Comparison of ENCODE assay signal across 8 mouse cellular contexts in the genomic region with DNA sequence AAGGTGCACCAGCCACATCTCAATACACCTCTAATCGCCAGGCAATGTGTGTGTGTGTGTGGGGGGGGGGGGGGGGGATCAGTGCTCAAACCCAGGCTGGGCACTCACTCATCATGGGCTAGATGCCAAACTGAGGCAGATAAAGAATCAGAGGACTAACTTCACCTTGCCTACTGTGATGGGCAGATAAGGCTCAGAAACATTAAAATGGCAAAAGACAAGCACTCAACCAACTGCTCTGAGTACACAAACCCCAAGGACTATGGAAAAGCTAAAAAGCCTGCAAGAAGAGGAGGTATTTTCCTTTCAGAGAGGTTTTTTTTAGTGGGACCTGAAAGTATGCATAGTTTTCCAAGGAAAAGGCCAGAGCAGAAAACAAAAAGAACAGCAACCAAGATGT. TPM values are rescaled to one million over a fixed set of nuclear protein-coding genes. Genes with fewer than 3 reads are reported as not detected.
DNase-seq lines count a peak whose midpoint lies in the region; ATAC-seq and TF ChIP-seq lines count a peak whose summit lies in the region.

No protein-coding gene starts in this region.

- peaks cover 4% of the 10 kb centered on the region; the same call in 1 of the 2 replicates for H3K4me1 ChIP-seq in lung, postnatal 0 days (ENCODE audit: insufficient read depth, low read depth, low read length)
- peaks cover 18% of the 10 kb centered on the region for H3K4me1 ChIP-seq in limb, embryonic 10.5 days
- H3K4me1 ChIP-seq in neural tube, embryonic 15.5 days, result peaks cover 36% of the 10 kb centered on the region

- no peaks in the 10 kb centered on the region for H3K36me3 ChIP-seq in lung, postnatal 0 days (ENCODE audit: insufficient read depth, low read length)
- no peaks in the 10 kb centered on the region for H3K36me3 ChIP-seq in limb, embryonic 10.5 days
- H3K36me3 ChIP-seq in neural tube, embryonic 15.5 days, result no peaks in the 10 kb centered on the region

- peak; percentile 21 for DNase-seq in adrenal gland, postnatal 10 days
- DNase-seq in adrenal gland, adult 18-20 months (ENCODE audit: low spot score in 2 of 2), result no peak
- DNase-seq in lung, postnatal 0 days (ENCODE audit: low spot score), result no peak
- DNase-seq in lung, postnatal 14 days, result no peak
- no peak for DNase-seq in limb, embryonic 10.5 days (ENCODE audit: low spot score)
- DNase-seq in spleen, postnatal 14 days (ENCODE audit: low spot score in 2 of 2), result no peak
- no peak for DNase-seq in spleen, adult 18-20 months

- H3K4me2 ChIP-seq in lung, postnatal 0 days (replicated peaks; ENCODE audit: low read depth, low read length), result peak overlapping the region; percentile 89
- peak overlapping the region; percentile 74 for H3K4me2 ChIP-seq in neural tube, embryonic 15.5 days

- H3K9ac ChIP-seq in lung, postnatal 0 days (replicated peaks; ENCODE audit: low read depth), result no peak overlapping the region; the same call in 1 of the 2 replicates
- peak overlapping the region; percentile 94 for H3K9ac ChIP-seq in neural tube, embryonic 15.5 days (replicated peaks)

- peak overlapping the region; percentile 88 for H3K4me3 ChIP-seq in lung, postnatal 0 days (ENCODE audit: low read depth, low read length)
- peak overlapping the region; percentile 93 for H3K4me3 ChIP-seq in limb, embryonic 10.5 days
- peak overlapping the region; percentile 70 for H3K4me3 ChIP-seq in neural tube, embryonic 15.5 days (replicated peaks)

- H3K9me3 ChIP-seq in lung, postnatal 0 days (ENCODE audit: low read length), result no peaks in the 10 kb centered on the region
- H3K9me3 ChIP-seq in limb, embryonic 10.5 days (replicated peaks), result no peaks in the 10 kb centered on the region
- no peaks in the 10 kb centered on the region for H3K9me3 ChIP-seq in neural tube, embryonic 15.5 days (replicated peaks)

- no peak for TF ChIP-seq CTCF in lung, postnatal 0 days (IDR thresholded peaks at IDR 0.05)

- WGBS in lung, postnatal 0 days, result 0% methylated on average over 1 of the region's 1 CpGs
- 30% methylated on average over 1 of the region's 1 CpGs for WGBS in limb, embryonic 10.5 days
- WGBS in neural tube, embryonic 15.5 days, result 58% methylated on average over 1 of the region's 1 CpGs

- H3K27ac ChIP-seq in lung, postnatal 0 days (ENCODE audit: low read length), result no peak overlapping the region
- H3K27ac ChIP-seq in limb, embryonic 10.5 days, result peak overlapping the region; percentile 98; the same call in 1 of the 2 replicates
- no peak overlapping the region for H3K27ac ChIP-seq in neural tube, embryonic 15.5 days (replicated peaks)

- TF ChIP-seq EP300 in lung, postnatal 0 days (IDR thresholded peaks at IDR 0.05), result no peak

- no peak for ATAC-seq in lung, postnatal 0 days
- ATAC-seq in neural tube, embryonic 15.5 days (ENCODE audit: low FRiP score), result no peak

- no peaks in the 10 kb centered on the region for H3K27me3 ChIP-seq in lung, postnatal 0 days (replicated peaks; ENCODE audit: insufficient read depth, low read length)
- no peaks in the 10 kb centered on the region for H3K27me3 ChIP-seq in limb, embryonic 10.5 days (ENCODE audit: low read depth, poor library complexity, severe bottlenecking)
- no peaks in the 10 kb centered on the region for H3K27me3 ChIP-seq in neural tube, embryonic 15.5 days (replicated peaks)

RNA-seq across cellular contexts. Expression of gene Xpo6, which starts 1.4 kb away (rescaled TPM):
- 10 to 100 TPM; 68.7 to 91.2 TPM for total RNA-seq in adrenal gland, postnatal 10 days (2021)
- total RNA-seq in adrenal gland, adult 18-20 months (2021), result 10 to 100 TPM; 80.9 to 99.4 TPM
- 19.7 and 20.8 TPM in 2 replicates for polyA plus RNA-seq in lung, postnatal 0 days (2015; fragmentation: Nextera tagmentation; extraction: Ambion mirVana)
- 74.7 and 80.1 TPM in 2 replicates for polyA plus RNA-seq in limb, embryonic 10.5 days (2016; fragmentation: Nextera tagmentation; extraction: Ambion mirVana)
- 51.2 and 54.3 TPM in 2 replicates for polyA plus RNA-seq in neural tube, embryonic 15.5 days (2015; fragmentation: Nextera tagmentation; extraction: Ambion mirVana)
